9 mouse cellular contexts compared by ENCODE assay signal in the genomic region with DNA sequence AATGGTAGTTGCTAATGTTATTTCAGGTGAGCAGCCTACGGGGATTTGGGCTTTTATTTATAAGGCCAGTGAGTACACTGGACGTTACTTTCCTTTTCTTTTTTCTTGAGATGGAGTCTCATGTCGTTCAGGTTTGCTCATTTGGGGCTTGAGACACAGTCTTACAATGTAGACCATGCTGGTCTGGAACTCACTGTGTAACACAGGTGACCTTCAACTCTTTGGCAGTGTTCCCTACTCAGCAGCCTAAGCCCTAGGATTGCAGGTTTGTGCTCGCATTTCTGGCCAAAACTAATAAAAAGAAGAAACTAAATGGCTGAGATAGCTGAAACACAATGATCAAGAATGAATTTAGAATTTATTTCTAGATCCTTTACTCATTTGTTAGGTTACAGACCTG. TPM values are rescaled to one million over a fixed set of nuclear protein-coding genes. Genes with fewer than 3 reads are reported as not detected.
DNase-seq lines count a peak whose midpoint lies in the region; ATAC-seq and TF ChIP-seq lines count a peak whose summit lies in the region.
"Had no signal": no experiment of that assay in that cellular context is flagged by ENCODE, and none has a peak within 500 bp of the region (broad histone marks: within the 10 kb centered on the region; RNA-seq: fewer than 3 reads in every experiment).

No protein-coding gene starts in this region.

- no peaks in the 10 kb centered on the region for H3K36me3 ChIP-seq in hindbrain, postnatal 0 days (ENCODE audit: insufficient read depth, low read length)
- H3K36me3 ChIP-seq in hindbrain, embryonic 10.5 days = no peaks in the 10 kb centered on the region
- H3K36me3 ChIP-seq in intestine, embryonic 14.5 days (ENCODE audit: control insufficient read depth, insufficient read depth, low read length) = 0 out of 2 replicates have a peak, but pooled peaks cover 1% of the 10 kb centered on the region
- H3K36me3 ChIP-seq in liver, embryonic 15.5 days (replicated peaks) = peaks cover 7% of the 10 kb centered on the region
- H3K36me3 ChIP-seq in midbrain, embryonic 16.5 days (ENCODE audit: control insufficient read depth, insufficient read depth, low read length) = no peaks in the 10 kb centered on the region
- no peaks in the 10 kb centered on the region for H3K36me3 ChIP-seq in hindbrain, embryonic 16.5 days (ENCODE audit: control insufficient read depth, insufficient read depth, low read length)

- WGBS in hindbrain, postnatal 0 days = 51% methylated on average over 4 of the region's 4 CpGs
- WGBS in hindbrain, embryonic 10.5 days = 67% methylated on average over 4 of the region's 4 CpGs
- WGBS in intestine, embryonic 14.5 days = 43% methylated on average over 4 of the region's 4 CpGs
- 21% methylated on average over 4 of the region's 4 CpGs for WGBS in liver, embryonic 15.5 days (ENCODE audit: insufficient replicate concordance)
- WGBS in midbrain, embryonic 16.5 days = 63% methylated on average over 4 of the region's 4 CpGs
- 63% methylated on average over 4 of the region's 4 CpGs for WGBS in hindbrain, embryonic 16.5 days

- H3K4me2 ChIP-seq in hindbrain, postnatal 0 days (ENCODE audit: low read depth, low read length) = no peak overlapping the region
- H3K4me2 ChIP-seq in intestine, embryonic 14.5 days (ENCODE audit: low read length) = no peak overlapping the region
- H3K4me2 ChIP-seq in liver, embryonic 15.5 days = peak overlapping the region; percentile 60
- H3K4me2 ChIP-seq in midbrain, embryonic 16.5 days (ENCODE audit: low read length) = no peak overlapping the region
- H3K4me2 ChIP-seq in hindbrain, embryonic 16.5 days (ENCODE audit: low read length) = no peak overlapping the region

- no peak for ATAC-seq in hindbrain, postnatal 0 days
- no peak for ATAC-seq in intestine, embryonic 14.5 days (replicated peaks; ENCODE audit: low FRiP score, low TSS enrichment, low read depth)
- peak; percentile 72 for ATAC-seq in liver, embryonic 15.5 days (ENCODE audit: insufficient read depth)
- ATAC-seq in midbrain, embryonic 16.5 days = no peak
- no peak for ATAC-seq in hindbrain, embryonic 16.5 days

- no peak for TF ChIP-seq POLR2A in cortical plate, adult 2 months (IDR thresholded peaks at IDR 0.05; ENCODE audit: extremely low read depth, insufficient read depth, low read length)

- peak; percentile 7 for DNase-seq in hindbrain, postnatal 0 days (ENCODE audit: low spot score)
- DNase-seq in hindbrain, embryonic 10.5 days (ENCODE audit: low spot score) = no peak
- DNase-seq in intestine, embryonic 14.5 days (ENCODE audit: low spot score) = no peak
- no peak for DNase-seq in adipocyte (ENCODE audit: low spot score)

- no peaks in the 10 kb centered on the region for H3K27me3 ChIP-seq in hindbrain, postnatal 0 days (ENCODE audit: insufficient read depth, low read length)
- H3K27me3 ChIP-seq in hindbrain, embryonic 10.5 days (ENCODE audit: insufficient read depth, poor library complexity, severe bottlenecking) = no peaks in the 10 kb centered on the region
- H3K27me3 ChIP-seq in intestine, embryonic 14.5 days (replicated peaks; ENCODE audit: control insufficient read depth, insufficient read depth, low read length) = no peaks in the 10 kb centered on the region
- H3K27me3 ChIP-seq in liver, embryonic 15.5 days = no peaks in the 10 kb centered on the region
- H3K27me3 ChIP-seq in midbrain, embryonic 16.5 days (ENCODE audit: control insufficient read depth, insufficient read depth, low read depth, low read length) = no peaks in the 10 kb centered on the region
- H3K27me3 ChIP-seq in hindbrain, embryonic 16.5 days (replicated peaks; ENCODE audit: control insufficient read depth, insufficient read depth, low read length) = no peaks in the 10 kb centered on the region
- H3K27me3 ChIP-seq: Patski had no signal

- H3K4me3 ChIP-seq in hindbrain, postnatal 0 days (ENCODE audit: low read length) = no peak overlapping the region
- H3K4me3 ChIP-seq in hindbrain, embryonic 10.5 days = no peak overlapping the region
- no peak overlapping the region for H3K4me3 ChIP-seq in cortical plate, adult 2 months (ENCODE audit: insufficient read depth, low read length)
- no peak overlapping the region for H3K4me3 ChIP-seq in intestine, embryonic 14.5 days (ENCODE audit: low read depth, low read length)
- peak overlapping the region; percentile 35 for H3K4me3 ChIP-seq in liver, embryonic 15.5 days (replicated peaks)
- H3K4me3 ChIP-seq in midbrain, embryonic 16.5 days (ENCODE audit: low read depth, low read length) = no peak overlapping the region
- no peak overlapping the region for H3K4me3 ChIP-seq in hindbrain, embryonic 16.5 days (ENCODE audit: low read length)

- no peak overlapping the region for H3K9ac ChIP-seq in hindbrain, postnatal 0 days (replicated peaks; ENCODE audit: low read length)
- no peak overlapping the region for H3K9ac ChIP-seq in intestine, embryonic 14.5 days (ENCODE audit: low read length)
- H3K9ac ChIP-seq in liver, embryonic 15.5 days = peak overlapping the region; percentile 51
- no peak overlapping the region for H3K9ac ChIP-seq in midbrain, embryonic 16.5 days (ENCODE audit: low read depth, low read length)
- no peak overlapping the region for H3K9ac ChIP-seq in hindbrain, embryonic 16.5 days (ENCODE audit: low read depth, low read length)

- no peaks in the 10 kb centered on the region for H3K9me3 ChIP-seq in hindbrain, postnatal 0 days (ENCODE audit: low read length)
- no peaks in the 10 kb centered on the region for H3K9me3 ChIP-seq in hindbrain, embryonic 10.5 days
- no peaks in the 10 kb centered on the region for H3K9me3 ChIP-seq in intestine, embryonic 14.5 days (ENCODE audit: control insufficient read depth, low read length)
- no peaks in the 10 kb centered on the region for H3K9me3 ChIP-seq in liver, embryonic 15.5 days (replicated peaks)
- no peaks in the 10 kb centered on the region for H3K9me3 ChIP-seq in midbrain, embryonic 16.5 days (replicated peaks; ENCODE audit: control insufficient read depth, low read length, poor library complexity, severe bottlenecking)
- H3K9me3 ChIP-seq in hindbrain, embryonic 16.5 days (ENCODE audit: control insufficient read depth, low read length) = no peaks in the 10 kb centered on the region

- H3K27ac ChIP-seq in hindbrain, postnatal 0 days = no peak overlapping the region
- no peak overlapping the region for H3K27ac ChIP-seq in hindbrain, embryonic 10.5 days
- peak overlapping the region; percentile 73 for H3K27ac ChIP-seq in cortical plate, adult 2 months (ENCODE audit: insufficient read depth, low read length)
- peak overlapping the region; percentile 34; the same call in 1 of the 2 replicates for H3K27ac ChIP-seq in intestine, embryonic 14.5 days (ENCODE audit: low read depth)
- peak overlapping the region; percentile 94 for H3K27ac ChIP-seq in liver, embryonic 15.5 days (replicated peaks)
- no peak overlapping the region for H3K27ac ChIP-seq in midbrain, embryonic 16.5 days (ENCODE audit: low read length)
- no peak overlapping the region for H3K27ac ChIP-seq in hindbrain, embryonic 16.5 days (ENCODE audit: low read depth, low read length)

- TF ChIP-seq CTCF in hindbrain, postnatal 0 days (IDR thresholded peaks at IDR 0.05; ENCODE audit: low read depth) = no peak
- TF ChIP-seq CTCF in cortical plate, adult 2 months (IDR thresholded peaks at IDR 0.05; ENCODE audit: extremely low read depth, insufficient read depth, low read length) = no peak

- H3K4me1 ChIP-seq in hindbrain, postnatal 0 days (ENCODE audit: insufficient read depth, low read length) = 0 out of 2 replicates have a peak, but pooled peaks cover 3% of the 10 kb centered on the region
- H3K4me1 ChIP-seq in hindbrain, embryonic 10.5 days (replicated peaks) = 0 out of 2 replicates have a peak, but pooled peaks cover 6% of the 10 kb centered on the region
- peaks cover 4% of the 10 kb centered on the region for H3K4me1 ChIP-seq in cortical plate, adult 2 months (ENCODE audit: control insufficient read depth, insufficient read depth, low read length)
- peaks cover 39% of the 10 kb centered on the region for H3K4me1 ChIP-seq in intestine, embryonic 14.5 days (replicated peaks; ENCODE audit: control insufficient read depth, insufficient read depth, low read length)
- H3K4me1 ChIP-seq in liver, embryonic 15.5 days (replicated peaks) = peaks cover 72% of the 10 kb centered on the region
- H3K4me1 ChIP-seq in midbrain, embryonic 16.5 days (ENCODE audit: control insufficient read depth, insufficient read depth, low read length) = peaks cover 21% of the 10 kb centered on the region
- H3K4me1 ChIP-seq in hindbrain, embryonic 16.5 days (ENCODE audit: control insufficient read depth, insufficient read depth, low read depth, low read length) = peaks cover 5% of the 10 kb centered on the region

RNA-seq across cellular contexts. Expression of a gene that starts 15.9 kb away (rescaled TPM):
- 132 and 141 TPM in 2 replicates for total RNA-seq in hindbrain, postnatal 0 days (2014; rRNA removed)
- polyA plus RNA-seq in hindbrain, postnatal 0 days (2015; fragmentation: Nextera tagmentation; extraction: Ambion mirVana) = 22.4 and 25.2 TPM in 2 replicates
- polyA plus RNA-seq in hindbrain, embryonic 10.5 days (2016; fragmentation: Nextera tagmentation; extraction: Ambion mirVana) = 26.3 and 28.8 TPM in 2 replicates
- 122 and 123 TPM in 2 replicates for polyA plus RNA-seq in cortical plate, adult 2 months (2012; rRNA removed)
- polyA plus RNA-seq in intestine, embryonic 14.5 days (2014; fragmentation: Nextera tagmentation; extraction: Ambion mirVana) = 43.6 and 46.6 TPM in 2 replicates
- 44.8 and 45.1 TPM in 2 replicates for polyA plus RNA-seq in liver, embryonic 15.5 days (2015; fragmentation: Nextera tagmentation; extraction: Ambion mirVana)
- polyA plus RNA-seq in midbrain, embryonic 16.5 days (2015; fragmentation: Nextera tagmentation; extraction: Ambion mirVana) = 38.9 and 45.5 TPM in 2 replicates
- 34.4 and 35.6 TPM in 2 replicates for polyA plus RNA-seq in hindbrain, embryonic 16.5 days (2015; fragmentation: Nextera tagmentation; extraction: Ambion mirVana)

Comparison
In these comparisons a context has a peak if more than half of its experiments do, and no peak if none do; other contexts are left out.
1. H3K27ac ChIP-seq: peak in cortical plate, adult 2 months (single experiment), intestine, embryonic 14.5 days (single experiment) and liver, embryonic 15.5 days (single experiment); none in hindbrain, postnatal 0 days (single experiment), hindbrain, embryonic 10.5 days (single experiment), midbrain, embryonic 16.5 days (single experiment) and hindbrain, embryonic 16.5 days (single experiment).